Mouse (Mus musculus): Measurements from ENCODE around the gene Zfp503. TPM values are rescaled to one million over a fixed set of nuclear protein-coding genes. Genes with fewer than 3 reads are reported as not detected.

The Zfp503 gene
- total RNA-seq, 2 experiments from 2014 or later, result not detected

- no peak for ATAC-seq (replicated peaks; ENCODE audit: low FRiP score, low TSS enrichment, poor library complexity, severe bottlenecking)
These were observed 6.7 kb downstream of the Zfp503 start for GRCm38 (mm10) chr14:21982592-21983310.

- ATAC-seq (replicated peaks; ENCODE audit: low FRiP score, low TSS enrichment, poor library complexity, severe bottlenecking), result no peak
These were observed 7.3 kb downstream of the Zfp503 start for GRCm38 (mm10) chr14:21982096-21982591.

DNA sequence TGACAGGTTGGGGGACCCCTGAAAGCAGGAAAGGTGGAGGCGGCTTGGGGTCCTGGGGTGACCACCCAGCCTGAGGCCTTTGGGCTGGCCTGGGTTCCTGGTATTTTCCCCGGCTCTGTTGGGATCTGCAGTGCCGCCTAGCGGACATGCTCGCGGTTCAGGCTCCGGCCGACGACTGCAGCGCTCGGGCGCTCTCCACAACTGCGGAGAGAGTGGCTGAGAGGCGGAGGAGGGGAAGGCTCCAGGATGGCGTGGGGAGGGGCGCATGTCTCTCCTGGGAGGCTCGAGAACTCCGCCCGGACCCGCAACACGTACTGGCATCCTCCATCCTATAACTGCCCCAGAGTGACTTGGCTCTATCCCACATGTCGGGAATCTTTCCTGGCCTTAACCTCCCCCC, 7.9 kb downstream of the Zfp503 start:
- peak; percentile 50; the same call in 1 of the 2 replicates for ATAC-seq (replicated peaks; ENCODE audit: low FRiP score, low TSS enrichment, poor library complexity, severe bottlenecking)

GRCm38 (mm10) chr14:21968978-21969377, 20.4 kb downstream of the Zfp503 start:
- ATAC-seq (replicated peaks; ENCODE audit: low FRiP score, low TSS enrichment, poor library complexity, severe bottlenecking), result no peak

DNA sequence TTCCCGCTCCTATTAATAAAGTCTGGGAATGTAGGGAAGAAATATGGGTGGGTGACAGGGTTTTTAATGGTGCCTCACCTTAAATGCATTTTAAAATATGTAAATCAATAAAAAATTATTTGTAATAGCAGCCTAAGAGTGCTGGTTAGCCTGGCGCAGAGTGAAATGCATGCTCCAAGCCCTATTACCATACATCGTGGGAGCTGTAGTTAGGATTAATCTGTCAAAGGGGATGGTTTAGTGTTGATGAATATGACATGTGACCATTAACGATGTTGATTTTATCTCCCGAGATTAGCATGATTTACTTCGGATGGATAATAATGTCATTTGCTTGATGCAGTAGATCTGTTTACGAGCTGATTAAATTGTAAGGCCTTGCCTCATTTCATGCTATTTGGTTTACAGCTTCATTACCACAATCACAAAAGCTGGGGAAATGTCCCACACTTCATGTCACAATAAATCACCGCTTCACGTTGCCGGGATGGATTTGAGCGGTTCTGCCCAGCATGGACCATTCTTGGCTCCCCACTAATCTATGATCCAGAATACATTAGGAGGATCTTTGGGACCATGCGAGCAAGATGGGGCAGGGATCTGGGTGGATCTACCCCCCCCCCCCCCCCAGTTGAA, 21.9 kb downstream of the Zfp503 start:
- ATAC-seq (replicated peaks; ENCODE audit: low FRiP score, low TSS enrichment, poor library complexity, severe bottlenecking), result no peak

- ATAC-seq (replicated peaks; ENCODE audit: low FRiP score, low TSS enrichment, poor library complexity, severe bottlenecking), result no peak
These were observed 23.1 kb downstream of the Zfp503 start for GRCm38 (mm10) chr14:21966276-21966675.

- ATAC-seq (replicated peaks; ENCODE audit: low FRiP score, low TSS enrichment, poor library complexity, severe bottlenecking), result no peak
These were observed 26.9 kb downstream of the Zfp503 start for GRCm38 (mm10) chr14:21962381-21963050.

DNA sequence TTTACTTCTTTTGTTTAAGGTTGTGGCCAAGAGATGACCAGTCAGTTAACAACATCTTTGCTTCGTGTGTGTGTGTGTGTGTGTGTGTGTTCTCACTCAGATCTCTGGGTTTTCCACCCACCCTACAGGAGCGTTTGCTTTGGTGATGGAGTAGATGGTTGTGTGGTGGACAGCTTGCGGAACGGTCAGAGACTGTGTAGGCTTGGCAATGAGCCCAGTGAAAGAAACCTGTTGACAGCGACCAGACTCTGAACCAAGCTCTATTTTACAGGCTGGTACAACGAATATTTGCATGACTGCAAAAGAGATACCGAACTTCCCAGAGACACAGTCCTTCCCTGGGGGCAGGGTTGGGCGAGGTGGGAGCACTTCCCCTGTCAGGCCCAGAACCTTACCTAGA, 30.2 kb downstream of the Zfp503 start:
- no peak for ATAC-seq (replicated peaks; ENCODE audit: low FRiP score, low TSS enrichment, poor library complexity, severe bottlenecking)

DNA sequence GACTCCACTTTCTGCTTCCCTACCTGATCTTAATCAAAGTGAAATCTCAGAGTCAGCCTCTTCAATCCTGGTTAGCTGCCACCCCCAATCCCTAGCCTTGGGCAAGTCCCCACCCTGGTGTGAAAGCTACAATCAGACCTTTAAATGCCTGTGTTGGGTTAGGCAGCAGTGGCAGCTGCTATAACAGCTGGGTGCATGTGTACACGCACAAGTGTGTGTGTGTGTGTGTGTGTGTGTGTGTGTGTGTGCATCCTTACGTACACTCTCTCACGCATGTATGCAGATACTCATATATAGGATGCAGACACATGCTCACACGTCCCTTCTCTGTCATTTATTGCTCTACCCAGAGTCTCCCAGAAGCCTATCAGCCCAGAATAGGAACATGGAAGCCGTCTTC, 30.8 kb downstream of the Zfp503 start:
- no peak for ATAC-seq (replicated peaks; ENCODE audit: low FRiP score, low TSS enrichment, poor library complexity, severe bottlenecking)

DNA sequence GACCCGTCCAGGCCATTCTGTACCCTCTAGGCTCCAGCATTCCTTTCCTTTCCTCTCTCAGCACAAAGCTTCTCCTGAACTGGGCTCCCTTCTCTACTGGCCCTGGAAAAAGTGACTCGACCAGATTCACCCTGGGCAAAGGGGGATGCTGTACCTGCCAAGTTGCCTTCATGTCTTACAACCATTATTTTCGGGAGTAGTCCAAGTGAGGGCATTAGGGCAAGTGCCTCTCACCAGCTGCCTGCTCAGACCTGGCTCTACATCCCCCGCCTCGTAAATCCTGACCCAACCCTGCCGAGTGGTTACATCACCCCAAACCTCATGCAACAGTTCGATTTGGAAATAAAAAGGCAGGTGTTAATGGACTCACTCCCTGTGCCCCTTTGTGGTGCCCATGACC, 36.9 kb downstream of the Zfp503 start:
- no peak for ATAC-seq (replicated peaks; ENCODE audit: low FRiP score, low TSS enrichment, poor library complexity, severe bottlenecking)

- ATAC-seq (replicated peaks; ENCODE audit: low FRiP score, low TSS enrichment, poor library complexity, severe bottlenecking), result no peak
These were observed 37.4 kb downstream of the Zfp503 start for GRCm38 (mm10) chr14:21951896-21952523.

DNA sequence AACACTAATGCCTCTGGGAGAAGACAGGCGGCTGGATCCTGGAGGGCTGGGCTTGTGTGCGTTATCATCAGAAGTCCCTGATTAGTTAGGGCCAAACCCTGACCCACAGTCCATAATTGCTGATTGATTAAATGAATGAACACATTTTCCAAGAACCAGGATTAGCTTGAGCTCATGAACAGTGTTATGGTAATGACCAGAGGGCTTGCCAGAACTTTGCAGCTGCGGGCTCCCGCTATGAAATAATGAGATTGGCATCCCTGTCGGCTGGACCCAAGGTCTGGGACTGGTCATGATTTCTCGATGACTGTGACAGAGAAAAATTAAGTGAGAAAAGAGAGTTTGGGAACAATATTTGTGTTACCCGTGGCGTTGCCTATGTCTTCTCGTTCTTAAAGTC, 44.5 kb downstream of the Zfp503 start:
- no peak for ATAC-seq (replicated peaks; ENCODE audit: low FRiP score, low TSS enrichment, poor library complexity, severe bottlenecking)

DNA sequence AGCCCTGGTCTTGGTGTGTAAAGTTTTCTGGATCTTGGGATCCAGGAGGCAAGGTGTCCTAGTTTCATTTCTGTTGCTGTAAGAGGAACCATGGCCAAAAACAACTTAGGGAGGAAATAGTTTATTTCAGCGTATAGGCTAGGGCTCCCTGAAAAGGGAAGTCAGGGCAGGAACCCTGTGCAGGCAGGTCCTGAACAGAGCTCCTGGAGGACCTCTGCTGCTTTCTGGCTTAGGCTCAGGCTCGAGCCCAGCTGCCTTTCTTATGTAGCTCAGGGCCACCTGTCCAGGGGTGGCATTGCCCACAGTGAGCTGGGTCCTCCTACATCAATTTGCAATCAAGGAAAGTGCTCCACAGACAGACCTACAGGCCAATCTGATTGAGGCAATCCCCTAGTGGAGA, 47.8 kb downstream of the Zfp503 start:
- ATAC-seq (replicated peaks; ENCODE audit: low FRiP score, low TSS enrichment, poor library complexity, severe bottlenecking), result no peak

DNA sequence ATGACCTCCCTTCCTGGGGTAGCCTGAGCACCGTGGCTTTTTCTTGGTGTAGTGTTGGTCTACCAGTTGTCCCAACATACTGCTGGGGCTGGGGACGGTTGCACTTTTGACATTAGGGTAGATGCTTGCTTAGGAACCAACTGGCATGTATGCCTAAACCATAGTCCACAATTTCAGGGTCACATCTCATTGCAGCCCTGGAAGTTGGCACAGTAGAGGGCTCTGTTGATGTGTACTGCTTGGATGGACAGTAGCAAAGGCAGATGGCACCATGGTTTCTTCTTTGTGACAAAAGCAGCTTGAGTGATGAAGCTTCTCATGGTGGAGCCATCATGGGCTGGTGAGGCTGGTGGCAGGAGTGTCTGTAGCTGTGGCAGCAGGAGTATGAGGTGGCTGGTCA, 52.3 kb downstream of the Zfp503 start:
- ATAC-seq (replicated peaks; ENCODE audit: low FRiP score, low TSS enrichment, poor library complexity, severe bottlenecking), result no peak

DNA sequence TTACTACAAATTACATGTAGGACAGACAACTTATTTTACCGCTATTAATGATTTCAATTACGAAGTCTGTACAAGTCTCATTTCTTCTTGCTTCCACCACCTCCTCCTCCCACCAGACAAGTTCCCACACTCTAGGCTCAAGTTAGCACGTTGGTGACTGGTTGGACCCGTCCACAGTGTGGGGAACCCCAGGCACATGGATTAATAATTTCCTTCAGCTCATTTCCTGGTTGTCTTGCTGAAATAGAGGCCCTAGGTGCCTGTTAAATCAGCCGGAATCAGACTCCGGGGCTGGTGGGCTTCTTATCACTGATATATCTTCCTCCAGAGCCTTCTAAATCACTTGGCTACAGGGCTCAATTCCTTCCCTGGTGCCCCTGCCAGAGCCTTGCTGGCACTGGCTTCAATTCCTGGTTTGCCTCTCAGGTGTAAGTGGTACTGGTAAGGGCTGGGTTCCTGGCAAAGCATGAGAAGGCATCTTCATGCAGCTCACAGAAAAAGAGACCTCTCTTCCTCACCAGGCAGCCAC, 53.2 kb downstream of the Zfp503 start:
- ATAC-seq (replicated peaks; ENCODE audit: low FRiP score, low TSS enrichment, poor library complexity, severe bottlenecking), result no peak

Other genes starting within 250 kb of the Zfp503 start
- 4.6 and 5.5 TPM in 2 replicates for gene Samd8, start 239.1 kb downstream of the Zfp503 start, total RNA-seq (2014; fragmentation: Nextera tagmentation)
- 4.4 and 11.1 TPM in 2 replicates for gene Samd8, start 239.1 kb downstream of the Zfp503 start, total RNA-seq (2017)
- gene Dusp13, start 238.4 kb downstream of the Zfp503 start, total RNA-seq (2014; fragmentation: Nextera tagmentation), result not detected in 2 replicates
- not detected in 2 replicates for gene Dusp13, start 238.4 kb downstream of the Zfp503 start, total RNA-seq (2017)
- 321 and 323 TPM in 2 replicates for gene Vdac2, start 164.4 kb downstream of the Zfp503 start, total RNA-seq (2014; fragmentation: Nextera tagmentation)
- 421 and 441 TPM in 2 replicates for gene Vdac2, start 164.4 kb downstream of the Zfp503 start, total RNA-seq (2017)
- gene Comtd1, start 140.6 kb downstream of the Zfp503 start, total RNA-seq (2014; fragmentation: Nextera tagmentation), result 67.6 and 76.2 TPM in 2 replicates
- gene Comtd1, start 140.6 kb downstream of the Zfp503 start, total RNA-seq (2017), result 17.7 and 24.2 TPM in 2 replicates
- gene Lrmda, start 30.1 kb upstream of the Zfp503 start, total RNA-seq (2014; fragmentation: Nextera tagmentation), result 7.8 and 9.6 TPM in 2 replicates
- gene Lrmda, start 30.1 kb upstream of the Zfp503 start, total RNA-seq (2017), result 3.4 and 6.4 TPM in 2 replicates

All from megakaryocyte-erythroid progenitor cell, adult 5-6 weeks (primary cell).